Mouse (Mus musculus): ENCODE measurements around the gene Vwa5a.

GRCm38 (mm10) chr9:38772768-38773167 lies 54.7 kb downstream of the Vwa5a start, which contains the start of gene Olfr921:
- TF ChIP-seq POLR2A (IDR thresholded peaks at IDR 0.05; ENCODE audit: low read depth, low read length): no peak
- no peak for TF ChIP-seq CTCF (IDR thresholded peaks at IDR 0.05; ENCODE audit: borderline replicate concordance, insufficient read depth, low read length)
